Mouse (Mus musculus) cerebellum, adult 9-10 months (tissue): Measurements from ENCODE around the gene Gpr63.
"Not testable (repeated sequence)": the region's sequence is repeated elsewhere in the genome, so short reads cannot be mapped to it uniquely, and the experiment has no call there.

Experiments used
- DNase-seq: peaks from one replicate; pipeline ENCODE4 v3.0.0; 2022

Gene Gpr63

GRCm38 (mm10) chr4:24966299-24966991, at the start of gene Gpr63:
TSS of gene Gpr63 (plus strand) at chr4:24966407.
- DNase-seq: peak; percentile 67

GRCm38 (mm10) chr4:24920006-24920577, 46.1 kb upstream of the Gpr63 start:
- no peak for DNase-seq

- no peak for DNase-seq
These were observed 41.5 kb upstream of the Gpr63 start for GRCm38 (mm10) chr4:24924726-24925125.

GRCm38 (mm10) chr4:24928260-24928780, 37.9 kb upstream of the Gpr63 start:
- DNase-seq: no peak

- DNase-seq: no peak
These were observed 37.3 kb upstream of the Gpr63 start for GRCm38 (mm10) chr4:24928926-24929325.

GRCm38 (mm10) chr4:24942728-24943424, 23.3 kb upstream of the Gpr63 start:
- DNase-seq: no peak

GRCm38 (mm10) chr4:24965918-24966298, 299 bp upstream of the Gpr63 start:
- no peak for DNase-seq

GRCm38 (mm10) chr4:24967251-24967650, 1.0 kb downstream of the Gpr63 start:
- no peak for DNase-seq

- no peak for DNase-seq
These were observed 12.4 kb downstream of the Gpr63 start for GRCm38 (mm10) chr4:24978589-24978988.

GRCm38 (mm10) chr4:24985612-24986011, 19.4 kb downstream of the Gpr63 start:
- DNase-seq: no peak

- no peak for DNase-seq
These were observed 25.3 kb downstream of the Gpr63 start for GRCm38 (mm10) chr4:24991475-24991874.

- DNase-seq: not testable (repeated sequence)
These were observed 43.1 kb downstream of the Gpr63 start for GRCm38 (mm10) chr4:25009328-25009727.

- DNase-seq: peak; percentile 57
These were observed 45.6 kb downstream of the Gpr63 start for GRCm38 (mm10) chr4:25011780-25012179.

GRCm38 (mm10) chr4:25012726-25013125, 46.5 kb downstream of the Gpr63 start:
- DNase-seq: no peak

- no peak for DNase-seq
These were observed 48.9 kb downstream of the Gpr63 start for GRCm38 (mm10) chr4:25015017-25015655.

- DNase-seq: no peak
These were observed 62.0 kb downstream of the Gpr63 start for GRCm38 (mm10) chr4:25028252-25028651.

GRCm38 (mm10) chr4:25028752-25029151, 62.5 kb downstream of the Gpr63 start:
- DNase-seq: no peak

GRCm38 (mm10) chr4:25029875-25030274, 63.7 kb downstream of the Gpr63 start:
- no peak for DNase-seq

- no peak for DNase-seq
These were observed 69.1 kb downstream of the Gpr63 start for GRCm38 (mm10) chr4:25035158-25035791.

- no peak for DNase-seq
These were observed 69.6 kb downstream of the Gpr63 start for GRCm38 (mm10) chr4:25035806-25036205.

- DNase-seq: no peak
These were observed 71.1 kb downstream of the Gpr63 start for GRCm38 (mm10) chr4:25037260-25037659.

- not testable (repeated sequence) for DNase-seq
These were observed 89.3 kb downstream of the Gpr63 start for GRCm38 (mm10) chr4:25055541-25055940.
